Mouse (Mus musculus) large intestine, adult 2 months (tissue): ENCODE results near the gene Cys1. TPM values are rescaled to one million over a fixed set of nuclear protein-coding genes. Genes with fewer than 3 reads are reported as not detected.

Source experiments
- DNase-seq: peaks from one replicate; pipeline ENCODE4 v3.0.0-alpha.2; 2012; ENCODE audit warnings: low read depth, low spot score
- WGBS: fragments of 180-500 bp; shearing (Covaris S2); methylation state at CpG from one replicate; pipeline ENCODE4 v1.1.7; 2018; 5-methylcytosine and 5-hydroxymethylcytosine counted together
- polyA plus RNA-seq: library from polyadenylated mRNA; depleted of rRNA; stranded (reverse); fragments of >200 nt; gene quantifications from 2 replicates; pipeline ENCODE4 v1.2.3, GENCODE M21; 2012

Cys1 gene
- polyA plus RNA-seq, 1 experiment = 2.0 TPM

DNA sequence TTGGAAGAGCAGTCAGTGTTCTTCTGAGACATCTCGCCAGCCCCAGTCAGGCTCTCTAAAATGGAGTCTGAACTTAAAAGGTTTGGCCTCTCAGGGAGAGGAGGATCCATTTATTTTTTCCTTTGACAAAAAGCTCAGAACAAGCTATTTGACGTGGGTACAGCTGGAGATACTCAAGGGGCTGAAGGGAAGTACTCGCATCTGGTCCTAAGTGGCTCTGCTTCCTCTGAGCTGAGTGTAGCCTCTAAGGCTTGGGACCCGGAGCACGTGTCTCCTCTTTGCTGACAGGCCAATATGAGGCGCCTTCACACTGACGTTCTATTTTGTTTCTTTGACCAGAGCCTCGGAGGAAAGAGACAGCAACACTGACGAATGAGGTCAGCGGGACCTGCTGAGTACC is 18.0 kb upstream of the Cys1 start:
- no peak for DNase-seq
- WGBS = 65% methylated on average over 10 of the region's 10 CpGs

DNA sequence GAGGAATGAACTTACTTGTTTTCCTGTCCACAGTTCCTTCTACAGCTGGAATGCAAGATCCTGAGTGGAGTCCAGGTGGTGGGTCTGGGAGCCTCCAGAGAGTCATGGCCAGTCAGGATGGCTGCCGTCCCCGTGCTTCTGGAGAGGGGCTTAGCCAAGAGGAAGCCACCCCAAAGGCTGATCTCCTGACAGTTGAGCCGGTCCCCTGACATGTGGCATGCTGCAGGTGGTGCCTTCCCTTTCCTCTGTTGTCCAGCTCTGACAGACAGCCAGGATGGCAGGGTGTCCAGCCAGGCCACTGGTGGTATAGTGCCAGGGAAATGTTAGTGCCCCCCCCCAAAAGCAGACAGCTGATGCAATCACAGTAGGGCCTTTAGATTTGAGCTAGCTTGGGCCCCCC is 16.9 kb upstream of the Cys1 start:
- DNase-seq = no peak
- WGBS = 78% methylated on average over 3 of the region's 3 CpGs

GRCm38 (mm10) chr12:24697484-24698204 is 16.0 kb upstream of the Cys1 start:
- DNase-seq = no peak
- 58% methylated on average over 8 of the region's 8 CpGs for WGBS

DNA sequence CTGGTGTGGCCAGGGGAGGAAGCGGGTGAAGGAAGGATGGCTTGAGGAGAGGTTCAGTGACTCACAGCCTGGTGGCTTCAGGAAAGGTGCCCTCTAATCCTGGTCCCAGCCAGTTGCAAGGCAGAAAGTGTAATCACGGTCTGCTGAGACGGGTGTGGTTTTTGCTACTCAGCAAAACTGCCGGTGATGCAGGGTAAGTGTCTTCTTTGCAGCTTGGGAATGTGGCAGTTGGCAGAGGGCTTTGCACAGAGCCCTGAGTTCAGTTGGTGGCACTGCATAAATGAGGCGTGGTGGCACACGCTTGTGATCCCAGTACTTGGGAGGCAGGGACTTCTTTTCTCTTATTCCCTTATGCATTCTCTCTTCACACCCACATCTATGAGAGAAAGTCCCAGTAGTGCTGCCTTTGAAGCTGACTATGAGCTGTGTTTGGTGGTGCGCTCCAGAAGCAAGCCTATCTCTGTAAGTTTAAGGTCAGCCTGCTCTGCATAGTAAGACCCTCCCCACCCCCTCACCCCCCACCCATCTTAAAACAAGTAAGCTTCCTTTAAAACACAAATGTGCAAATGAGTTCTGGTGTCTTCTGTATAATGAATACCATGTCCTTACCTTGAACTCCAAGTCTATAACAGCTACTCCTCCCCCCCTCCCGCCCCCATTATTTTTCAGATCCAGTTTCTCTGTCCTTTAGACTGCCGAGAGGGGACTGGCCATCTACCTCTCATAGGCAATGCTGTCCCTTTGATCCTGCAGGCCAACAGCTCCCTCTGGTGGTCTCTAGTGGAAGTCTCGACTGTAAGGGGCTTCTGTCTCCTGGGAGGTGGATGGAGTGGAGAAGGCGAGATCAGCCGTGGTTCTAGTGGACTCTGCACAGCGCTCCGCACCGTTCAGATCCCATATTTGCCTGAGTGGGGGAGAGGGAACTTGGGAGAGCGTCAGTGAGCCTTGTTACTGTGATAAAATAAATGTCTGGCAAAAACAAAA is 15.2 kb upstream of the Cys1 start:
- peak; percentile 52 for DNase-seq
- 23% methylated on average over 16 of the region's 16 CpGs for WGBS

- DNase-seq = no peak
- 74% methylated on average over 3 of the region's 3 CpGs for WGBS
Measured at GRCm38 (mm10) chr12:24690351-24690750, 8.7 kb upstream of the Cys1 start.

- no peak for DNase-seq
- 53% methylated on average over 11 of the region's 11 CpGs for WGBS
Measured at GRCm38 (mm10) chr12:24686696-24687346, 5.2 kb upstream of the Cys1 start.

- DNase-seq = no peak
- 37% methylated on average over 6 of the region's 6 CpGs for WGBS
Measured at GRCm38 (mm10) chr12:24686038-24686695, 4.6 kb upstream of the Cys1 start.

DNA sequence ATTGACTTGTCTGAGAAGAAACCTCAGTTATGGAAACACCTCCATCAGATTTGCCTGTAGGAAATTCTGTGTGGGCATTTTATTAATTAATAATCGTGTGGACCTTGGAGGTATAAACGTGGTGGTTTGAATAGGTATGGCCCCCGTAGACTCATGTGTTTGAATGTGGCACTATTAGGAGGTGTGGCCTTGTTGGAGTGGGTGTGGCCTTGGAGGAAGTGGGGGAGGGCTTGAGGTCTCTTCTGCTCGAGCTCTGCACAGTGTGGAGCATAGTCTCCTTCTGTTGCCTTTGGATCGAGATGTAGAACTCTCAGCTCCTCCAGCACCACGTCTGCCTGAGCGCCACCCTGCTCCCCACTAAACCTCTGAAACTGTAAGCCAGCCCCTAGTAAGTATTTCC is 1.8 kb upstream of the Cys1 start:
- 78% methylated on average over 7 of the region's 7 CpGs for WGBS
- no peak for DNase-seq

DNA sequence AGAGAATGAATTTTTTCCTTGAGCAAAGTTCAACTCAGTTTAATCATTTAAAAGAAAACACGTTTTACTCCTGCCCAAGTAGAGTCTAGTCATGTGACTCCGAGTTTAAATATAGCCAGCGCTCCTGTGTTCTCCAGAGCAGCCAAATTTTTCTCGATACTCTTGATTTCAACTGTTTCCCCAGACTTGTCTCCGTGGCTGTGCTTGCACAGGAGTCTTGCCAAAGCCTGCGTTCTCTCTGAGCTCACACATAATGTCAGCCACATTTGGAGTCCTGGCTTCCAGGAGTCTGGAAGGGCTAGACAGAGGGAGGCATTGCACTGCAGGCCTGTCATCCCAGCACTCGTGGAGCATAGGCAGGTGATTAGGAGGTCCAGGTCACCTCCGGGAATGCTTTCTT is 950 bp upstream of the Cys1 start:
- WGBS = 17% methylated on average over 8 of the region's 8 CpGs
- DNase-seq = no peak

DNA sequence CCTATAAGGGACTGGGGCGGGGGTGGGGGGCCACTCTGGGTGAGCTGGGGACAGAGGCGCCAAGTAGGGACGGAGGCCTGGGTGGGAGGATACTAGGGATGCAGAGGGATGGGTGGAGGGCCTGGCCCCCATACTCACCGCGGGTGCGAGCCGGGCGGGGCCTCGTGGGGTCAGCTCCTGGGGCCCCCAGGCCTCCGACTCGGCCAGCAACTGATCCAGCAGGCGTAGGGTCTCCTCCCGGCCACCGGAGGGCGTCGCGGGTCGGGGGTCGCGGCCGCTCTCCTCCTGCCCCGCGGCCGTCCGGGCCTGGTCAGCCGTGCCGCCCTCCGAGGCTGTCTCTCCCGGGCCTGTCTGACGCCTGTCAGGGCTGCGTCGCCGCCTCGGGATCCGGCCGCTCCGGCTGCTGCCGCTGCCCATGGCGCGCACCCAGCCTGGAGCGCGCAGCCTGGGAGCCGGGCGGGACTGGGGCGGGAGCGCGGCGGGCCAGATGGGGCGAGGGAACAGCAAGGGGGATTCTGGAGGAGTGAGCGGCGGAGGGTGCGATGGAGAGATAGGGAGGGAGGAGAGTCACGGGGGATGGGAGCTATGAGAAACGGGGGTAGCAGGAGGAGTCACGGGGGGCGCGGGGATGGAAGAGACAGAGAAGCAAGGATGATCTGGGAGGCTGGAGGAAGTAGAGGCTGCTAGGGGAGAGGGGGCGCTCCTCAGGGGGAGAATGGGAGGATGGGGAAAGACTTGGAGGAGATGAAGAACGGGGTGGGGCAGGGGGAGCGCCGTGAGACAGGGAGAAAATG is 924 bp downstream of the Cys1 start:
- 5% methylated on average over 58 of the region's 61 CpGs for WGBS
- no peak for DNase-seq

DNA sequence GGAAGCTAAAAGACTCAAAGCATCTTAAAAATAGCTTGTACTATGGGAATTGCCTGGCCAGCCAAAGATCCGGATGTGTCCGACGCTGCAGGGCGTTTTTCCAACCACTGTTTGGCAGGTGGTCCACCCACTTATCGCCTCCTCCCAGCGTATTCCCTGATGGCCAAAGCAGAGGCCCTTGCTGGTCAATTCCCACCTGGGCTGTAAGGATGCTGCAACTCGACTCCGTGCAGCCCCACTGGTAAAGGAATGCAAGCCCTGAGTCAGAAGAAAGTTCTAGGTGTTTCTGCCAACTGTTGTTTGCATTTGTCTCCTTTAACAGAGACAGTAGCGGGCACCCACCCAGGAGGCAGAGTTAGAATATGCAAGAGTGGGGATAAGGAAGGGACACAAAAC is 1.5 kb downstream of the Cys1 start:
- no peak for DNase-seq
- 48% methylated on average over 9 of the region's 9 CpGs for WGBS

- WGBS = 89% methylated on average over 5 of the region's 5 CpGs
- DNase-seq = no peak
Measured at GRCm38 (mm10) chr12:24662131-24662530, 19.5 kb downstream of the Cys1 start.

DNA sequence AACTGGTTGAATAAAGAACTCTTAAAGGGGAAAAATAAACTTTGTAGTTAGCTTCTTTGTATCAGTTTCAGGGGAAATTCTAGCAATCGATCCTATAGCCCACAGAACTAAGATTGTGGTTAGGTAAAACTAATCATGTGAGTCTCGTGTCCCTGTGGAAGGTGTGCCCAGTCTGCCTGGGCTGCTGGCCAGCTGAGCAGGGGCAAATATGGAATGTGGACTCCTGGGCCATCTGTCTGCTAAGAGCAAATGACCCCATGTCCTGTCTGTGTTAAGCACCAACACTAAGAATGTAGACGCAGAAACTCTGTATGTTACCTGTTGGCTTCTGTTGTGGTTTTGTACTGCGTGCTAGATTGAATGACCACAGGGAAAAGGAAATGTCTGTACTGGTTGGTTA is 20.5 kb downstream of the Cys1 start:
- DNase-seq = no peak
- WGBS = 58% methylated on average over 4 of the region's 4 CpGs

- no peak for DNase-seq
- 91% methylated on average over 9 of the region's 9 CpGs for WGBS
Measured at GRCm38 (mm10) chr12:24659923-24660322, 21.7 kb downstream of the Cys1 start.

- DNase-seq = no peak
- WGBS = 78% methylated on average over 4 of the region's 4 CpGs
Measured at GRCm38 (mm10) chr12:24658998-24659397, 22.6 kb downstream of the Cys1 start.

- 64% methylated on average over 3 of the region's 3 CpGs for WGBS
- no peak for DNase-seq
Measured at GRCm38 (mm10) chr12:24656436-24656835, 25.2 kb downstream of the Cys1 start.

- DNase-seq = no peak
- 80% methylated on average over 16 of the region's 16 CpGs for WGBS
Measured at GRCm38 (mm10) chr12:24654065-24654862, 27.3 kb downstream of the Cys1 start.

DNA sequence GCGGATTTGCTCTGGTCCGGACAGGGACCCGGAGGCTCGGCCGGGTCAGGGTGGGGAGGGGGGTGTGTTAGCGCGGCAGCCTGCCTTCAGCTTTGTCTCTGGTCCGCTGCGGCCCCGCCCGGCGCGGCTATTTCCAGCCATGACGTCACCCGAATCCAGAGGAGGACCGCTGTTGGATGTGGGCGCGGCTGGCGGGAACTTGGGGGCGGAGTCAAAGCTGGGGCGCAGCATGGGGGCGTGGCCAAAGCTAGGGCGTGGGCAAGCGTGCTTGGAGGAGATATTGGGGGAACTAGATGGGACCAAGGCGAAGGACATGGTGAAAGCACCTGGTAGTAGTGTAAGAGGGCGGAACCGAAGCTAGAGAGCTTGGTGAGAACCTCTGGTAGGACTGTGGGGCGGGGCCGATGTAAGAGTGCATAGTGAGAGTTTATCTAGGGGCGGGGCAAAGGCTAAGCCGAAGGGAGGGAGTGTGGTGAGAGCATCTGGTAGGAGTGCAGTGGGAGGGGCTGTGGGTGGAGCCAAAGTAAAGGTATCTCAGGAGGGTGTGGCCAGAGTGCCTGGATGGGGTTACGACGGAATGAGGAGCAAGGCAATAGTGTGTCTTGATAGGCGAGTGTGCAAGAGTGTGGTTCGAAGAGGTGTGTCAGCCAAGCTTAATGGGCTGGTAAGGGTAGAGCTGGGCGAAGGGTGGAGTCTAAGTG is 29.8 kb downstream of the Cys1 start:
- WGBS = 1% methylated on average over 36 of the region's 36 CpGs
- DNase-seq = peak; percentile 87
